Mouse (Mus musculus): ENCODE measurements around the gene Epb41. TPM values are rescaled to one million over a fixed set of nuclear protein-coding genes. Genes with fewer than 3 reads are reported as not detected.

The Epb41 gene
- total RNA-seq, 2 experiments from 2014 or later, result 144 to 184 TPM

DNA sequence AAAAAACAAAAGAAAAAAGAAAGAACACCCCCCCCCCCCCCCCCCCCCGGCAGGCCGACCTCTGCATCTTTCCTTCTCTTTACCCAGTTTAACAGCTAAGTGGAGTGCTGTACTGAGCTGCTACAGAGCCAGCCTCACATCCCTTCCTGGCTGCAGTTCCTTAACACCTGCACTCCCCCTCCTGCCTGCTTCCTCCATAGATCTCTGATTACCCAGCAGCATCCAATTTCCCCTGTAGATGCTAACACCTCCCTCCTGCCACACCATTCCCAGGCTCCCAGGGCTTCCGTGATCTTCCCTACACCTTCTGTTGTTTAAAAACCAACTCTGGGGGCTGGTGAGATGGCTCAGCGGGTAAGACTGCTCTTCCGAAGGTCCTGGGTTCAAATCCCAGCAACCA lies 163.6 kb downstream of the Epb41 start:
- intact Hi-C loops (cut with DNase I), result no loop called here
- no peak for DNase-seq (ENCODE audit: low spot score)

DNA sequence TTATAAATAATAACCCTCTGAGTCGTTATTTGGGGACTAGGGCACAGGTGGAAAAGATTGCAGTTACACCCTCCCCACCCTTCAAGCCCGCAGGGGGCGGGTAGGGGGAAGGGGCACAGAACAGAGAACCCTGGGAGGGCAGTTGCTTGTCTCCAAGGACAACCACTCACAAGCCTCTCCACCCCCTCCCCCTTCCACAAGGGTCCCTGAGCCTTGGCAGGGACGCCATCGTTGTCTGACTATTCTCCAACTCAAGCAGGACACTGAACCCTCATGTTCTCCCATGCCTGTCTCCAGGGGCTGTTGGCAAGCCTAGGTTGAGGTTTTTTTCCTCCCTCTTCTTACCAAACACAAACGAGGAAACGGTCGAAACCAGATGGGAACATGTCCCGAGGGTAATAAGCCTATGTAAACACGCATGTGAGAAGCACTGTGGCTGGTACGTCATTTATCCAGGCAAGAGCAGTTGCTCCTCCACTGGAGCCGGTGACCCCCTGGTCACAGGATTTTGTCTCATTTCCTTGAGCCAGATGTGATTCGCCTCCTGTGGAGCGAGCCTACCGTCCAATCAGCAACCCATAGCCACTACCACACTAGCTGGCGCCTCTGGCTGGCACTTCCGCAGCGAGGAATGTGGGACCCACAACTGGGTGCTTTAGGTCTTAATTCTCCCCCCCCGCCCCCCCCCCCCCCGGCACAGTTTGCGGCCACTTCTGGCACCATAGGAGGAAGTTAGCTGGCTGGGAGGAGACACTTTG lies 164.7 kb downstream of the Epb41 start:
- intact Hi-C loops (cut with DNase I), result no loop called here
- no peak for DNase-seq (ENCODE audit: low spot score)

DNA sequence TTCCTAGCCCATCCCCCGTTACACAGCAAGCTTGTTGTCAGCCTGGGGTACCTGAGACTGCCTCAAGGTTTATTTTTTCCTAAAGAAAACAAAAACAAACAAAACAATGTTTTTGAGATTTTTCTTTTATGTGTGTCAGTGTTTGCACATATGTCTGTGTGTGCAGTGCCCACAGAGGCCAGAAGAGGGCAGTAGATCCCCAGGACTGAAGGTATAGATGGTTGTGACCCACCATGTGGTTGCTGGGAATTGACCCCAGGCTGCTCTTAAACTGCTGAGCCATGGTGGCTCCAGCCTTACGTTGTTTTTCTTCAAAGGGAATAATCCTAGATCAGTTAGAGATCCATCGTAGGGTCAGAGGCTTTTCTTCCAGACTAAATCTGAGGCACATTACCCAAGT lies 167.2 kb downstream of the Epb41 start:
- intact Hi-C loops (cut with DNase I), result no loop called here
- no peak for DNase-seq (ENCODE audit: low spot score)

DNA sequence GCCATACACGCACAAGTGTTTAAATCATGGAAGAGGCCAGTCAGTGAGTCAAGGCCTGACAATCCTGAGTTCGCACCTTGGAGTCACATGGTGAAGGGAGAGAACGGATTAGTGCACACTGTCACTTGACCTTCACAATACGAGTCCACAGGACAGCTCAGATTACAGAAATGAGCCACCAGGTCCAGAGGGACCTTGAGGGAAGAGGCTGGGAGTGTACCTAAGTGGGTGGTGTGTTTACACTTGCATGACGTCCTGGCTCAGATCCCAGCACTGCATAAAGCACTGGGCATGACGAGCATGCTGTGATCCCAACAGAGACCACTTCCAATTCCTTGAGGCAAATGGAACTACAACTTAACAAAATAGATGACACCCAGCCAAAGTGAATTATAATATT lies 168.7 kb downstream of the Epb41 start:
- intact Hi-C loops (cut with DNase I), result no loop called here
- no peak for DNase-seq (ENCODE audit: low spot score)

DNA sequence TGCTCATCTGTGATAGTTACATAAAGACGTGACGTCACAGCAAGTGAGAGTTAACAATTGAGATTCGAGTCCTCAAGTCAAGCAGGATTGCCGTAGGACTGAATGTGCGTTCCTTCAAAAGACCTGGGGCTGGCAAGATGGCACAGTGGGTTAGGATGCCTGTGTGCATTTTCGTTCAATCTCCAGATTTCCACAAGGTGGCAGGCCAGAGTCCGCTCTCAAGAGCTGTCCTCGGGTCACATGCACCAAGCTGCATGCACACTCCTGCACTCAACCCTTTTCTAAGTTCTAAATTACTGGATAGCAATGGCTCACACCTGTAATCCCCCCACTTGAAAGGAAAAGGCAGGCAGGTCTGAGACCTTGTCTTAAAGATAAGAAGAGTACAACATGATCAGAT lies 170.6 kb downstream of the Epb41 start:
- intact Hi-C loops (cut with DNase I), result no loop called here

DNA sequence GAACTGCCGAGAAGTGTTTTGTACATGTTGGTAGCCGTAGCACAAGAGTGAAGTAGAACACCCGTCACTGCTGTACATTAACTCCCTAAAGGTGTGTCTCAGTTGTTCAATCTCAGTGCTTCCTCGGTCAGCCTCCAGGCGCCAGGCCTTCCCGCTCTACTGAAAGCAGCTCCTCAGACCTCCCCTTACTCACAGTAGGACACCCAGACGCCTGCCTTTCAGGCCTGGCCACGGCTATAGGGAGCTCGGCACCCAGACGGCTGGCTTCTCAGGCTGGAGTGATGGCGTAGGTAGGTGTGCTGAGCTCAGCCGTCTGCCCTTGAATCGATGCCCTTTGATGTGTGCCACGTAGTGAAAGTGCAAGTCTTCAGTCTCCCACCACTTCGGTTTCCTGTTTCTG lies 174.0 kb downstream of the Epb41 start:
- intact Hi-C loops (cut with DNase I), result no loop called here
- no peak for DNase-seq (ENCODE audit: low spot score)

More for the DNA sequence above, 170.6 kb downstream of the Epb41 start:
- no peak for DNase-seq (ENCODE audit: low spot score)

DNA sequence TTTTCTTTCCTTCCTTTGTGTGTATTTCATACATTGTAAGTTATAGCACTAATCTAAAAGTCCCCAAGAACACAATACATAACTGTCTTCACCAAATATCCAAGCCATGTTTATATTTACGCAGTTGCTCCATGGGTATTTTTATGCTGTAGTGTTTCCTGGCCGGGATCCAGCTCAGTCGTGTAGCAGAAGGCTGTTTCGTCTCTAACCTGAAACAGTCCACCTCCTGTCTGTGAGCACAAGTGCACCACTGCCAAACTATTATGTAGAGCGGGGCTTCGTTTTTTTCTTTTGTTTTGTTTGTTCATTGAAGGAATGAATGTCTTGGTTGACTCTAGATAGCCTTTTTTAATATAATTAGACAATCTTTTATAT lies 176.0 kb downstream of the Epb41 start:
- intact Hi-C loops (cut with DNase I), result no loop called here
- DNase-seq (ENCODE audit: low spot score), result no peak

DNA sequence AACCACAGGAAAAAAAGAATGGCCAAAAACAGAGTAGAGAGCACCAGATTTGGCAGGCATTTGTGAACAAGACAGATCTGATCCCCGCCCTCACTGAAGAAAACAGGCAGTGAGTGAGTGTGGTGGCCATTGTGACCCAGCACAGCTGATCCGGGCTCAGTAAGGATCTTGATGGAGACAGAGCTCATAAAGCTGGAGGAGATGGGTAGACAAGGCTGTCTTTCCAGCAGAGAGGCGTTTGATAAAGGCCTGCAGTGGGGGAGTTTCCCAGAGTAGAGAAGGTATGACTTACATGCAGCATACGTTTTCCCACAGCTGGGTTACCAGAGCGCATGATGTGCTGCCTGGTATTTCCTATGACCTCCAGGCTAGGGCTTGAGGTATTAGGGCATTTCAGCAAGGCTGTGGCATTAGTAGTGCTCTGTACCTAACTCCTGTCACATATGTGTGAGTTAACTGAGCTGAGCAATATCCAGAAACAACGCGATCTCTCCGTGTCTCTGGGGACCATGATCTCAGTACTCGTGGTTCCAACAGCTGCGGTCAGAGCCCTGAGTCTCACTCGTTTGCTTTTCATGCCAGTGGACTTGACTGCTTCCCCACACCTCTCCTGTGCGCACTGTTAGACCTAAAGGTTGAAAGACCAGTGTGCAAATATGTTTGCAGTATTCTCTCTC lies 176.5 kb downstream of the Epb41 start:
- intact Hi-C loops (cut with DNase I), result no loop called here
- DNase-seq (ENCODE audit: low spot score), result no peak

DNA sequence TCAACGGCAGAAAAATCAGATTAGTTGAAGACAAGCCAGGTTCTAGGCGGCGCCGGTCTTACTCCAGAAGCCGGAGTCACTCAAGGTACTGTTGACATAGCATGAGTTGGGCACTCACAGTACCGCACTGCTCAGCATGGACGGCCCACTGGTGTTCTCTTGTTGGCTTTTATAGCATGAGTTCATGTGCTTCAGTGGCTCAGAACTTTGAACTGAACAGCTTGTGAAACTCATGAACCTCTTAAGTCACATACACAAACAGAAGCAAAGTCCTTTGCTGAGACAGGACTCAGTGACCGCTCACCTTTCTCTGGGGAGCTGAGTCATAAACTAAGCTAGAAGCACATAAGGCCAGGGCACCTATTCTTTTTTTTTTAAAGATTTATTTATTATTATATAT lies 177.3 kb downstream of the Epb41 start:
- intact Hi-C loops (cut with DNase I), result no loop called here
- no peak for DNase-seq (ENCODE audit: low spot score)

DNA sequence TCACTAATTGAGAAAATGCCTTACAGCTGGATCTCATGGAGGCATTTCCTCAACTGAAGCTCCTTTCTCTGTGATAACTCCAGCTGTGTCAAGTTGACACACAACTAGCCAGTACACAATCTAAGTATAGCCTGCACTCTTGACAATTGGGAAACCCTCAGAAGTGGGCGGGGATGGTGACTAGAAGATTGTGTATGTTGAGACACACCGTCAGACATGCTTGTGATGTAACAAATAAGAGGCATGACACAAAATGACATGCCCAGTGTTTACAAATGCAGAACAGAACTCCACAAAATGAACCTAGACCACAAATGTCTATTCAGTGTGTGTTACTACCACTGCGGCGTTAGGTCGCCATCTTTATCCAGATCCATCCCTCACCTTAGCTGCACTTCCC lies 178.0 kb downstream of the Epb41 start:
- intact Hi-C loops (cut with DNase I), result no loop called here
- no peak for DNase-seq (ENCODE audit: low spot score)

DNA sequence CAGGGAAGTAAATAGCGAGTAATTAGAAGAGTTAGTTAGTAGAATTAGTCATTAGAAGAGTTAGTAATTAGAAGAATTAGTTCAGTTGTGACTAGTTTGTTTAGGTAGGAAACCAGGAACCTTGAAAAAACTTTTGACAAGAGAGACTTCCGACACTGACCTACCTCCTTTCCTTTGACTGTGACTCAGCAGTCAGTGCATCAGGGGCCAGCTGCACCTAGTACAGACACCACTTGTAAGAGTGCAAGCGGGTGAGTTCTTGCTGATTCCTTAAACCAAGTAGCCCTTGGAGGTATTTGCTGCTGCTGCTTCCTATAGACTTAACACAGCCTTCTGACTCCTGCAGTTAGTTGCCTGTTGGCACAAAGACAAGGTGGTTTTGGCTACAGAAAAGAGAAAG lies 184.4 kb downstream of the Epb41 start:
- intact Hi-C loops (cut with DNase I), result no loop called here
- no peak for DNase-seq (ENCODE audit: low spot score)

DNA sequence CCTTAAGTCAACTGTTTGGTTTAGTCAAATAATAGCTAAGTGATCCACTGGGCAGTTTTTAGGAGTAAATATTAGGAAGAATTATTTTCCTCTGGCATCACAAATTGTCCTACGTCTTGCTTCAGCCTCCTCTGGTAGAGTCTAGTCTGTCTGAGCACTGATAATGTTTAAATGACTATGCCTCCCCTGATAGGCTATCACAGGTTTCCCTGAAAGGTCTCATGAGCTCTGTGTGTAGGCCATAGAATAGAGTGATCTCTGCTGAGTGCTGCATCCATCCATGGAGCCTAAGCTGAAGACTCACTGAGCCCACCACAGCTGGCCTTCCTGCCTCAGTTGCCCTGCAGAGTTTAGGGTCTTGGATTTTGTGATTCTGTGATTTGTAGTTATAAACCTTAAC lies 186.6 kb downstream of the Epb41 start:
- DNase-seq (ENCODE audit: low spot score), result no peak
- intact Hi-C loops (cut with DNase I), result no loop called here

DNA sequence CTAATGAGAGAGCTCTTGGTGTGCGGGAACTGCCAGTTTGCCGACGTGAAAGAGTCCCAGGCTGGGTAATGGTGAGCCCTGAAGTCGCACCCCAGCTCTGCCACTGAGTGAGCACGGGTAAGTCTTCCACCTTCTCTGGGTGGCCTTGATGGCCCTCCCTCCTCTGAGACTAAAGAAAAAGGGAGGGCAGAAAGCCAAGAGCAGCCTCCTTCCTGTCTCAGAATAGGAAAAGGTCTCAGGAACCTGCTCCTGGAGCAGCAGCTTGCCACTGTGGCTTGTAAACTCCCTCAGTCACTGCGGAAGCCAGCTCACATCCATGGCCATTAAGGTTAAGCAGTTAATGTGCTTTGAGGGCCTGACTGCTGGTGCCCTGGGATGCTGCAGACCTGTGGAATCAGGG lies 189.7 kb downstream of the Epb41 start:
- DNase-seq (ENCODE audit: low spot score), result no peak
- intact Hi-C loops (cut with DNase I), result no loop called here

DNA sequence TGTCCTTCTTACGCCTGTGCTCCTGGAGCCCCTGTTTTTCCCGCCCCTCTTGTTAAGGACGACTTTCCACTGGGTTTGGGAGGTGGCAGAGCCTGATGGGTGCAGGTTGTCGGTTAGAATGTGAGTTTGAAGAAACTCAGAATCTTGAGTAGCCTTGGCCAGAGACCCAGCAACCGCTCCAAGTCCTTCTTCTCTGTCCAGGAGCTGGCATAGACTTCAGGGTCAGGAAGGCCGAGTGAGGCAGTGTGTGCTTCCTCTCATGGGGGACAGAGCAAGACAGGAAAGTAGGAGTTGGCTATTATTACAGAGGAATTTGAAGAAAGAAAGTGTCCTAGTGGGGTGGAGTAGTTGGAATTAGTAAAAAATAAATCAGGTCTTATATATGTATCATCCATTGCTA lies 191.6 kb downstream of the Epb41 start:
- no peak for DNase-seq (ENCODE audit: low spot score)
- intact Hi-C loops (cut with DNase I), result no loop called here

DNA sequence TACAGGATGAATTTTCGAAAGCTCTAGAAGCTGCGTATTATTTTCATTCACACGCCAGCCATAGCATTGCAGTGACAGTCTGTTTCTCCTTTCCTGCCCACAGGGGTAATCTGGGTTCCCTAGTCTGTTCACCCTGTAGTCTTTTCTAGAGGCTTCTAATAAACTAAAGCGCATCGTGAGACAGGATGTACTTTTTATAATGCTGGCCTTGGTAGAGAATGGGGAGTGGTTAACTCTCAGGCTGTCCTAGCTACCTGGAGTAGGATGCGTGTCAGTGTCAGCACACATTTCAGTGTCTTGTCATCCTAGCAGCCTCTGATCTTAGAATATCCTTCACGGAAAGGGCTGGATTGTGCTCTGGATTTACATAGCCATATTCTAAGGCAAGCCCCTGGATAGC lies 193.8 kb downstream of the Epb41 start:
- intact Hi-C loops (cut with DNase I), result no loop called here

DNA sequence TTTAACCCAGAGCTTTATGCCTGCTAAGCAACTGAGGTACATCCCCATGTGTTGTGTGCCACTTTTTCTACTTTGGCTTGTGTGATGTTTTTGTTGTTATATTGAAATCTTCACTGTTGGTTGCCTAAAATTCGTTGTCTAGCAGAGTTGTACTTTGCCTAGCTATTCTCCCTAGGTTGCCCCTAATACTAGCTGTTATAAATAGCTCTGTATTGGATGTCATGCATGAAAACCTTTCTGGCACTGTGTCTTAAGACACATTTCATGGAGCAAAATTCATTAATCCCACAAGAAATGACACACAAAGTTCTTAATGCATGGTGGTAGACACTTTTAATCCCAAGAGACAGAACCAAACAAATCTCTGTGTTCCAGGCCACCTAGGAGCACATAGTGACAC lies 195.4 kb downstream of the Epb41 start:
- intact Hi-C loops (cut with DNase I), result no loop called here
- no peak for DNase-seq (ENCODE audit: low spot score)

More for the DNA sequence above, 193.8 kb downstream of the Epb41 start:
- DNase-seq (ENCODE audit: low spot score), result no peak

DNA sequence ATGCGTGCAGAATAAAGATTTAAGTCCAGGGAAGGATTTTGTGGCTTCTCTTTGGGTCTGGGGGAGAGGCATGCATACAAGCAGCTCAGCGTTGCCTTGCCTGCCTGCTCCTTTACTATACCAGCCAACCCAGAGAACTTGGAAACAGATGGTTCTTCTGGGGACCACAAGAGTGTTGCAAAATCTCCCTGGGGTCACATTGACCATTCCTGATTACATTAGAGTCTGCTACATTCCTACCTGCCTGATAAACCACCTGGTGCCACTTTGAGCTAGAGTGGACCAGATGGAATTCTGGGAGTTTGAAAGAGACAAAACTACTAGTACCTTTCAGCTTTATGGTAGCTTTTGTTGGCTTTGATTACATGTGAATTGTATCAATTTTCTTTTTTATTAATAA lies 198.3 kb downstream of the Epb41 start:
- intact Hi-C loops (cut with DNase I), result no loop called here
- no peak for DNase-seq (ENCODE audit: low spot score)

DNA sequence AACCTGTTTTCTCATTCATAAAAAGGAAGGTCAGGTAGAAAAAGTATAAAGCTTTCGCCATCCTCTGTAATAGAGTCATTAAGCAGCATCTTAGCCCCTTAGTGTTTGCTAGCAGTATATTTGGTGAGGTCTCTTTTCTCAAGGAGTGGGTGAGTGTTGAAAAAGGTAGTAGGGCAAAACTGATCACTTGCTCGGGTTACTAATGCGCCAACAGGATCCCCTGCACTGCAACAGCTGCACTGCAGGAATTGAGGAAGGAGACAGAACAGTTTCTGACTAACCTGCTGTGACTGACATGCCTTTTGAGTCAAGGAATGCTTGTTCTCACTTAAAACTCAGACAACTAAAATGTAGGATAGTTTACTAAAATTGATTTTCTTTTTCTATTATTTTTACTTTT lies 199.9 kb downstream of the Epb41 start:
- DNase-seq (ENCODE audit: low spot score), result no peak
- intact Hi-C loops (cut with DNase I), result no loop called here

DNA sequence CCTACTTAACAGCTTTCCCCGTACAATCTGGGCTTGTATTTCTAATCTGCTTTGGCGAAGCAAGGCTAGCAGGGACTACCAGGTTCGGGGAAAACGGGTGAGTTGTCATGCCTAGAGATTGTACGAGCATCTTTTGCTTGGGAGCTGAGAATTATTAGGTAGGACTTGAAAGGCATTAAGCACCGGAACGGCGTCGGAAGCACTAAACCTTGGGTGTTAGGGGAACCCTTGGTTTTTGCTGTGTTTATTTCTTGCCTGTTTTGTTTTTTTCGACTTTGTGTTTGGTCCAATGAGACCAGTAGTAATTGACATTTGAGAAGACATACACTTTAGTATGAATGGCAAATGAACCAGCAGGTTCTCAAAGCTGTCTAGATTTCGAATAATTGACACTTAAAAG lies 200.6 kb downstream of the Epb41 start:
- intact Hi-C loops (cut with DNase I), result no loop called here
- no peak for DNase-seq (ENCODE audit: low spot score)

DNA sequence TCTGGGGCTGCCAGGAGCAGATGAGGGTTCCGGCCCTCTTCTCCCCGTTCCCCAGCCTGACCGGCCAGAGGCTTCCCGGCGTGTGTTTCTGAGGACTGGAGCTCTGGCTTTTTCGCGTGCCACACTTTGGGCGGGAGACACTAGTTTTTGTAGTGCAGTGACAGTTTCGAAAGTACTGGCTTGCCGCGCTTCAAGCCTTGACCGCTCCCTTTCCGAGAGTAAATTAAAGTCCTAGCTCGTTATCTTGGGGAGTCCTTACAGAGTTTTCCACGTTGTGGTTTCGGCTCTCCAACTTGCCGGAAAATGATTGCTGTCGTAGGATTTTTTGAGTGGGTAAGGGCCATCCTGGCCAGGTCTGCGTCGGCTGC lies 201.0 kb downstream of the Epb41 start:
- no peak for DNase-seq (ENCODE audit: low spot score)
- intact Hi-C loops (cut with DNase I), result no loop called here
